Mouse (Mus musculus): ENCODE measurements at regions not wholly inside any gene's neighbourhood (a gene's known extent, or its start where the extent isn't known, plus 50 kb on each side); places are given as distances from the start of the nearest gene placed in this dataset.

DNA sequence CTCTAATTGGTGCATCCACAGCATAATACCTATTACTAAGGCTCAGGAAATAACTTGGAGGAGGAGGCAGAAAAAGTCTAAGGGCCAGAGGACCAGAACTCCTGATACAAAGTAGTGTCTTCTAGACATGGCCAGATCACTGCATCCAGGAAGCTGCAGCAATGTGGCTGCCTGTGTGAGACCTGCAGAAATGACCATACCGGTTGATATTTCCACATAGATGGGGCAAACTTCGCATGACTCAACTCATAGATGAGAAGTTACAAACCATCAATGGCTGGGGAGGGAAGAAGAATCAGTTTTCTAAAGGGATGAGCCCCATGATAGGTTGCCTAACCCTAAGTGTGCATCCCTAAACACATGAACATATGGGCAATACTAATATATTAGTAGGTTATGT is 52.8 kb upstream of the Bcl6 start:
- DNase-seq, result no peak

DNA sequence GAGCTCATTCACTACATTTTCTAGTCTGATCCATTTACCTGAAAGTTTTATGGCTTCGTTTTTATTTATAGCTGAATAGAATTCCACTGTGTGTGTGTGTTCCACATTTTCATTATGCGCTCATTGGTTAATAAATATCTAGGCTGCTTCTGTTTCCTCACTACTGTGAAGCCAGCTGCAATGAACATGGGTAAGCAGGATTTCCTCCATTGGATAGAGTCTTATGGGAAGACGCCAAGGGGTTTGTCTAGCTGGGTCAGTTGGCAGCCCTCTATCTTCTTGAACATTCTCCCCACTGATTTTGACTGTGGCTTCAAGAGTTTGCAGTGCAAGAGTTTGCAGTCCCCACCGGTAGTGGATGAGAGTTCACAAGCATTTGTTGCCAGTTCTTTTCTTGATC is 51.1 kb upstream of the Bcl6 start:
- no peak for DNase-seq

Measured in right cerebral cortex, postnatal 4 days (tissue).